Mouse (Mus musculus) E14TG2a.4 (cell line): ENCODE results near the gene Foxn3.

Source experiments
- H3K27me3 ChIP-seq: 2 replicates; pipeline ENCODE4 v1.6.1; 2014; ENCODE audit warnings: low read length, control low read depth; ENCODE audit not compliant: insufficient read depth
- H3K36me3 ChIP-seq: 2 replicates; pipeline ENCODE4 v1.6.1; 2014; ENCODE audit warnings: low read length, control low read depth; ENCODE audit not compliant: insufficient read depth
- H3K4me1 ChIP-seq: replicated peaks from 2 replicates; pipeline ENCODE4 v1.6.1; 2014; ENCODE audit warnings: low read depth, low read length, control low read depth
- H3K4me3 ChIP-seq: replicated peaks from 2 replicates; pipeline ENCODE4 v1.5.1; 2014; ENCODE audit warnings: mild to moderate bottlenecking, low read length
- H3K9me3 ChIP-seq: 2 replicates; pipeline ENCODE4 v1.6.1; 2014; ENCODE audit warnings: low read length, control low read depth
- CTCF ChIP-seq: conservative IDR thresholded peaks from 2 replicates; pipeline ENCODE4 v1.5.1; 2014; ENCODE audit warnings: low read length
- NANOG ChIP-seq: IDR thresholded peaks from 2 replicates; pipeline ENCODE4 v1.6.1; 2014; ENCODE audit warnings: borderline replicate concordance, low read length, mixed read lengths
- POU5F1 ChIP-seq: IDR thresholded peaks from 2 replicates; pipeline ENCODE4 v1.6.1; 2014; ENCODE audit warnings: low read length, borderline replicate concordance

The Foxn3 gene

GRCm38 (mm10) chr12:99257570-99257969, 305.8 kb downstream of the Foxn3 start:
- Histone ChIP-seq H3K27me3 (no peaks in the 10 kb centered on the region), H3K4me3 (no peak overlapping the region), H3K36me3 (no peaks in the 10 kb centered on the region), H3K9me3 (no peaks in the 10 kb centered on the region), H3K4me1 (peaks cover 32% of the 10 kb centered on the region)
- TF ChIP-seq CTCF (no peak), POU5F1 (no peak), NANOG (no peak)

- Histone ChIP-seq H3K27me3 (no peaks in the 10 kb centered on the region), H3K36me3 (no peaks in the 10 kb centered on the region), H3K9me3 (no peaks in the 10 kb centered on the region), H3K4me3 (no peak overlapping the region), H3K4me1 (peaks cover 28% of the 10 kb centered on the region)
- TF ChIP-seq POU5F1 (no peak), NANOG (no peak), CTCF (no peak)
These were observed 306.4 kb downstream of the Foxn3 start for GRCm38 (mm10) chr12:99256997-99257396.

GRCm38 (mm10) chr12:99256463-99256862, 306.9 kb downstream of the Foxn3 start:
- H3K4me3 ChIP-seq: no peak overlapping the region
- TF ChIP-seq CTCF (no peak), NANOG (no peak), POU5F1 (no peak)
- H3K36me3 ChIP-seq: no peaks in the 10 kb centered on the region; the same call in 1 of the 2 replicates
- no peaks in the 10 kb centered on the region for H3K9me3 ChIP-seq
- H3K27me3 ChIP-seq: no peaks in the 10 kb centered on the region
- H3K4me1 ChIP-seq: peaks cover 28% of the 10 kb centered on the region

GRCm38 (mm10) chr12:99254436-99254835, 308.9 kb downstream of the Foxn3 start:
- H3K4me1 ChIP-seq: peaks cover 12% of the 10 kb centered on the region; the same call in 1 of the 2 replicates
- no peak overlapping the region for H3K4me3 ChIP-seq
- peaks cover 5% of the 10 kb centered on the region; the same call in 1 of the 2 replicates for H3K36me3 ChIP-seq
- H3K9me3 ChIP-seq: no peaks in the 10 kb centered on the region
- H3K27me3 ChIP-seq: no peaks in the 10 kb centered on the region
- TF ChIP-seq POU5F1: no peak
- TF ChIP-seq NANOG: no peak
- no peak for TF ChIP-seq CTCF

- TF ChIP-seq CTCF: no peak
- TF ChIP-seq POU5F1: no peak
- TF ChIP-seq NANOG: no peak
- Histone ChIP-seq H3K27me3 (no peaks in the 10 kb centered on the region), H3K36me3 (peaks cover 5% of the 10 kb centered on the region; the same call in 1 of the 2 replicates), H3K9me3 (no peaks in the 10 kb centered on the region), H3K4me1 (peaks cover 12% of the 10 kb centered on the region; the same call in 1 of the 2 replicates), H3K4me3 (no peak overlapping the region)
These were observed 309.8 kb downstream of the Foxn3 start for GRCm38 (mm10) chr12:99253562-99253961.

- H3K36me3 ChIP-seq: peaks cover 5% of the 10 kb centered on the region; the same call in 1 of the 2 replicates
- H3K9me3 ChIP-seq: no peaks in the 10 kb centered on the region
- H3K4me3 ChIP-seq: no peak overlapping the region
- TF ChIP-seq POU5F1 (no peak), CTCF (no peak), NANOG (no peak)
- H3K27me3 ChIP-seq: no peaks in the 10 kb centered on the region
- H3K4me1 ChIP-seq: peaks cover 10% of the 10 kb centered on the region
These were observed 314.8 kb downstream of the Foxn3 start for GRCm38 (mm10) chr12:99248606-99249005.

GRCm38 (mm10) chr12:99247939-99248338, 315.4 kb downstream of the Foxn3 start:
- no peaks in the 10 kb centered on the region for H3K27me3 ChIP-seq
- peaks cover 5% of the 10 kb centered on the region; the same call in 1 of the 2 replicates for H3K36me3 ChIP-seq
- TF ChIP-seq POU5F1: no peak
- no peak for TF ChIP-seq CTCF
- TF ChIP-seq NANOG: no peak
- H3K9me3 ChIP-seq: no peaks in the 10 kb centered on the region
- no peak overlapping the region for H3K4me3 ChIP-seq
- peaks cover 7% of the 10 kb centered on the region for H3K4me1 ChIP-seq

- Histone ChIP-seq H3K27me3 (no peaks in the 10 kb centered on the region), H3K36me3 (peaks cover 5% of the 10 kb centered on the region; the same call in 1 of the 2 replicates), H3K4me1 (peaks cover 7% of the 10 kb centered on the region), H3K9me3 (no peaks in the 10 kb centered on the region), H3K4me3 (no peak overlapping the region)
- TF ChIP-seq CTCF (no peak), NANOG (no peak), POU5F1 (no peak)
These were observed 316.2 kb downstream of the Foxn3 start for GRCm38 (mm10) chr12:99246984-99247746.

GRCm38 (mm10) chr12:99244673-99245072, 318.7 kb downstream of the Foxn3 start:
- H3K27me3 ChIP-seq: no peaks in the 10 kb centered on the region
- H3K9me3 ChIP-seq: no peaks in the 10 kb centered on the region
- H3K4me3 ChIP-seq: 0 out of 2 replicates have a peak overlapping the region, but pooled peaks have one; percentile 26
- peaks cover 7% of the 10 kb centered on the region for H3K4me1 ChIP-seq
- H3K36me3 ChIP-seq: no peaks in the 10 kb centered on the region
- TF ChIP-seq NANOG: no peak
- no peak for TF ChIP-seq CTCF
- TF ChIP-seq POU5F1: no peak
